25 mouse cellular contexts compared by ENCODE assay signal in genomic region chr19:21727081-21727480, GRCm38 (mm10).
"Had no signal": no experiment of that assay in that cellular context is flagged by ENCODE, and none has a peak within 500 bp of the region (broad histone marks: within the 10 kb centered on the region; RNA-seq: fewer than 3 reads in every experiment).

No protein-coding gene starts in this region.

- H3K4me2 ChIP-seq: heart, embryonic 11.5 days; heart, embryonic 13.5 days; heart, embryonic 15.5 days; hindbrain, embryonic 13.5 days; hindbrain, embryonic 15.5 days; kidney, embryonic 15.5 days; limb, embryonic 13.5 days; limb, embryonic 15.5 days; liver, embryonic 12.5 days had no signal

- H3K27ac ChIP-seq: heart, embryonic 13.5 days; heart, embryonic 15.5 days; hindbrain, embryonic 13.5 days; hindbrain, embryonic 15.5 days; hindbrain, postnatal 0 days; kidney, embryonic 15.5 days; kidney, postnatal 0 days; limb, embryonic 13.5 days; limb, embryonic 15.5 days; liver, embryonic 12.5 days had no signal

- H3K9me3 ChIP-seq: heart, embryonic 13.5 days; heart, embryonic 15.5 days; hindbrain, embryonic 13.5 days; hindbrain, embryonic 15.5 days; kidney, embryonic 15.5 days; limb, embryonic 13.5 days; limb, embryonic 15.5 days; liver, embryonic 12.5 days had no signal

- DNase-seq: gastrocnemius, postnatal 14 days; gastrocnemius, postnatal 36 days; heart, adult 18-20 months; heart, postnatal 14 days; heart, postnatal 36 days; kidney, adult 11 months; kidney, adult 2 months; kidney, adult 9 months; kidney, postnatal 14 days; kidney, postnatal 36 days; layer of hippocampus, adult 9-11 months; layer of hippocampus, postnatal 36 days; left cerebral cortex, postnatal 4 days had no signal

- H3K4me3 ChIP-seq: heart, embryonic 13.5 days; heart, embryonic 15.5 days; hindbrain, embryonic 13.5 days; hindbrain, embryonic 15.5 days; kidney, embryonic 15.5 days; limb, embryonic 13.5 days; limb, embryonic 15.5 days; liver, embryonic 12.5 days had no signal

- H3K27me3 ChIP-seq: heart, embryonic 13.5 days; heart, embryonic 15.5 days; hindbrain, embryonic 13.5 days; hindbrain, embryonic 15.5 days; kidney, embryonic 15.5 days; limb, embryonic 13.5 days; limb, embryonic 15.5 days; liver, embryonic 12.5 days had no signal

- H3K36me3 ChIP-seq: heart, embryonic 13.5 days; heart, embryonic 15.5 days; hindbrain, embryonic 13.5 days; hindbrain, embryonic 15.5 days; kidney, embryonic 15.5 days; limb, embryonic 13.5 days; limb, embryonic 15.5 days; liver, embryonic 12.5 days had no signal

- ATAC-seq: hindbrain, postnatal 0 days; intestine, embryonic 16.5 days; liver, embryonic 12.5 days had no signal

- H3K9ac ChIP-seq: heart, embryonic 13.5 days; heart, embryonic 15.5 days; hindbrain, embryonic 13.5 days; hindbrain, embryonic 15.5 days; kidney, embryonic 15.5 days; limb, embryonic 13.5 days; limb, embryonic 15.5 days; liver, embryonic 12.5 days had no signal

- H3K4me1 ChIP-seq: heart, embryonic 15.5 days; hindbrain, embryonic 15.5 days; kidney, embryonic 15.5 days; limb, embryonic 13.5 days; limb, embryonic 15.5 days; liver, embryonic 12.5 days had no signal
